Mouse (Mus musculus) liver, postnatal 0 days (tissue): ENCODE results near the gene Memo1. TPM values are rescaled to one million over a fixed set of nuclear protein-coding genes. Genes with fewer than 3 reads are reported as not detected.

Experiments
- ATAC-seq: fragments of 200-750 bp; cut with Nextera tagmentation; 2 replicates; pipeline ENCODE4 v1.8.0; 2017; ENCODE audit warnings: mild to moderate bottlenecking, moderate library complexity
- DNase-seq: peaks from one replicate; pipeline ENCODE4 v3.0.0-alpha.2; 2016
- H3K27ac ChIP-seq: fragments of 300-500 bp; sonication (generic); 2 replicates; pipeline ENCODE4 v1.5.1; 2014; ENCODE audit warnings: antibody characterized with exemption, moderate library complexity, mild to moderate bottlenecking, low read depth
- H3K27me3 ChIP-seq: fragments of 300-500 bp; sonication (generic); 2 replicates; pipeline ENCODE4 v1.6.1; 2014; ENCODE audit warnings: low read length, control low read depth, mixed read lengths; ENCODE audit not compliant: insufficient read depth
- H3K36me3 ChIP-seq: fragments of 300-500 bp; sonication (generic); replicated peaks from 2 replicates; pipeline ENCODE4 v1.6.1; 2014; ENCODE audit warnings: mild to moderate bottlenecking, control low read depth, low read length, moderate library complexity, mixed read lengths; ENCODE audit not compliant: insufficient read depth
- H3K4me1 ChIP-seq: fragments of 300-500 bp; sonication (generic); 2 replicates; pipeline ENCODE4 v1.6.1; 2014; ENCODE audit warnings: antibody characterized with exemption, mild to moderate bottlenecking, control low read depth; ENCODE audit not compliant: insufficient read depth
- H3K4me2 ChIP-seq: fragments of 300-500 bp; sonication (generic); 2 replicates; pipeline ENCODE4 v1.6.1; 2014; ENCODE audit warnings: low read depth, mild to moderate bottlenecking, low read length, moderate library complexity, mixed read lengths
- H3K4me3 ChIP-seq: fragments of 300-500 bp; sonication (generic); 2 replicates; pipeline ENCODE4 v1.5.1; 2014; ENCODE audit warnings: low read depth, low read length
- H3K9ac ChIP-seq: fragments of 300-500 bp; sonication (generic); replicated peaks from 2 replicates; pipeline ENCODE4 v1.6.1; 2014; ENCODE audit warnings: mild to moderate bottlenecking, moderate library complexity
- H3K9me3 ChIP-seq: fragments of 300-500 bp; sonication (generic); 2 replicates; pipeline ENCODE4 v1.6.1; 2016; ENCODE audit warnings: mild to moderate bottlenecking, control low read depth, low read length, mixed read lengths
- CTCF ChIP-seq: sonication (generic); IDR thresholded peaks from 2 replicates; pipeline ENCODE4 v1.5.1; 2016; ENCODE audit warnings: antibody characterized with exemption, low read depth
- EP300 ChIP-seq: IDR thresholded peaks from 2 replicates; pipeline ENCODE4 v1.6.1; 2016; ENCODE audit warnings: antibody characterized with exemption, low read depth, mild to moderate bottlenecking
- WGBS: fragments of 180-500 bp; shearing (Covaris S2); extraction: QIAGEN DNeasy Blood & Tissue Kit; methylation state at CpG from one replicate; pipeline ENCODE4 v1.1.7; 2014; ENCODE audit not compliant: insufficient replicate concordance; 5-methylcytosine and 5-hydroxymethylcytosine counted together
- polyA plus RNA-seq: library from polyadenylated mRNA; unstranded; fragments of >200 nt; fragmentation: Nextera tagmentation; extraction: Ambion mirVana; gene quantifications from 2 replicates; pipeline ENCODE4 v1.2.1, GENCODE M21; 2015

The Memo1 gene
- polyA plus RNA-seq, 1 experiment from 2014 or later, result 67.9 TPM

DNA sequence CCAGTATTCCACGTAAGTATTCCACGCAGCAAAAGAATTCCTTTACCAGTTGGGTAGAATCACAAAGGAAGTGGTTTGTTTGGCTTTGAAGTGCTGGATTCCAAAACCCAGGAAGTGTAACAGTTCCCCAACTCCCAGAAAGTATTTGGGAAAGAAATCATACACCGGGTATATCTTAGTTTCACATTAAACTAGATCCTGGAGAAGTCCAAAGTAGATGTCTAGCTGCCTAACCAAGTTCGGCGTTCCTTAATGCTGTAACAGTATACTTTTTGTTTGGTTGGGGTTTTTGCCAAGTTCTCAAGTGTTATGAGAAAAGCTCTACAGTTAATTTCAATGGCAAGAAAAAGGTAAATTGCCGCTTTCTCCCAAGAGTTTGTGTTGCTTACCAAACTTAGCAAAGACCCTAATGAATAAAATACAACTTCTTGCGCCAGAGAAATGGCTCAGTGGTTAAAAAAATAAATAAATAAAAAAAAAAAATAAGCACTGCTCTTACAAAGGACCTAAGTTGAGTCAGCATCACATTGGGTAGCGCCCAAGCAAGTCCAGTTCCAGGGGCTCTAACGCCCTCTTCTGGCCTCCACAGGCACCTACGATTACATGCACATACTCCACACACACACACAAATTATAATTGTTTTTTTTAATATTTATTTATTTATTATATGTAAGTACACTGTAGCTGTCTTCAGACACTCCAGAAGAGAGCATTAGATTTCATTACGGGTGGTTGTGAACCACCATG is 929 bp upstream of the Memo1 start:
- no peak for TF ChIP-seq EP300
- peak; percentile 63 for TF ChIP-seq CTCF
- H3K36me3 ChIP-seq, result peaks cover 10% of the 10 kb centered on the region
- H3K4me2 ChIP-seq, result peak overlapping the region; percentile 96
- WGBS, result 45% methylated on average over 11 of the region's 11 CpGs
- no peaks in the 10 kb centered on the region for H3K9me3 ChIP-seq
- no peak for ATAC-seq
- peak overlapping the region; percentile 96 for H3K9ac ChIP-seq
- H3K27me3 ChIP-seq, result no peaks in the 10 kb centered on the region
- peak overlapping the region; percentile 99 for H3K27ac ChIP-seq
- H3K4me3 ChIP-seq, result peak overlapping the region; percentile 97
- DNase-seq, result peak; percentile 47
- H3K4me1 ChIP-seq, result peaks cover 15% of the 10 kb centered on the region

DNA sequence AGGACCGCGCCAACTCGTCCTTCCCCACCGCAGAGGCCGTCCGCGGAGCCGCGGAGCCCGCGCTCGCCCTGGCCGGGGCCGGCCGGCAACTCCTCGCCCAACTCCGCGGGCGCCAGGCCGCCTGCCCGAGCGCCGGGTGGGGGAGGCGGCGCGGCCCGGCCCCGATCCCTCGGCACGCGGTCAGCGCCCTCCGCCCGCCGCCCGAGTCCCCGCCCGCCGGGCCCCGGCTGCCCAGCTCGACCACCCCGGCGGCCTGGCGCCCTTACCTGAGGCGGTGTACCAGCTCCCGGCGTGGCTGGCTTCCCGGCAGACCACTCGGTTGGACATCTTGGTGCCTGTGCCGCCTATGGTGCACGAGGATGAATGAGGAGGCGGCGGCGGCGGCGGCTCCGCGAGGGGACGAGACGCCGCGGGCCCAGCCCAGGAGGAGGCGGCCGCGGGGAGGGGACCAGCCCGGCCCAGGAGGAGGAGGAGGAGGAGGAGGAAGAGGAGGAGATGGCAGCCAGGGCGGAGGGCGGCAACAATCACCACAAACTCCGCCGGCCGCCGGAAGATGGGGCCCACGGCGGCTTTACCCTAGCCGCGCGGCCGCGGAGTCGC is 795 bp downstream of the Memo1 start:
- peak overlapping the region; percentile 95 for H3K4me2 ChIP-seq
- 2% methylated on average over 32 of the region's 80 CpGs for WGBS
- no peaks in the 10 kb centered on the region for H3K9me3 ChIP-seq
- peak; percentile 87 for ATAC-seq
- peaks cover 6% of the 10 kb centered on the region for H3K36me3 ChIP-seq
- no peaks in the 10 kb centered on the region for H3K27me3 ChIP-seq
- DNase-seq, result peak; percentile 92
- peak overlapping the region; percentile 96 for H3K9ac ChIP-seq
- H3K4me1 ChIP-seq, result peaks cover 27% of the 10 kb centered on the region
- H3K27ac ChIP-seq, result peak overlapping the region; percentile 99
- TF ChIP-seq CTCF, result no peak
- TF ChIP-seq EP300, result no peak
- peak overlapping the region; percentile 97 for H3K4me3 ChIP-seq

DNA sequence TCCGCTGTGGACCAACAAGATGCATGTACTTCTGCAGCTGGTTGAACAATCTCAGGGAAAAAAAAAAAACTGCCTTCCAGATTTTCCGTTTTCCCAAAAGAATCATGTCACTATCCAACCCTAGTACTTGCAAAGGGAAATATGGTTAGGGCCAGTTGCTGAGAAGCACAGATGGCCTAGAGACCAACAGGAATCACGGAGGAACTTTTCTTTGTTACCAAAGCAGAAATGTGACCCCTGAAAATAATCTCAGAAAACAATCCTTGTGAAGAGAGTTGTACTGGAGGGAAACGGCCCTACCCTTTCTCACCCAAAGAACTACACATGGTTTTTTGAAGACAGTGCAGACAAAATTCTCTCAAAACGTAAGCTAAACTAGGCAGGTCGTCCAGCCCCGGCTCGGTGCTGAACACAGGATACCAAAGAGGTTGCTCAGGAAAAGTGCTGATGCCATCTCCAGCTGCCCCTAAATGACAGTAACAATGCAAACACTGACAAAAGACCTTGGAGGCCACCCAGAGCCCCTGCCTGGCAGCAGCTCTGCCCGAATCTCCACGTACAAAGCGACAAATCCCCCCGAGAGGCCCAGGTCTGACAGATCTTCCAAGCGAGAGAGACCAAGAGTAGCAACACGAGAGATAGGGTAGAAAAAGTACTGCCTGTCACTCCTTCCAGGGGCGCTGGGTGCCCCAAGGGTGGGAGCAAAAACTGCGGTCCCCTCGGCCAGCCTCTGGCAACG is 1.5 kb downstream of the Memo1 start:
- Histone ChIP-seq H3K9me3 (no peaks in the 10 kb centered on the region), H3K4me1 (peaks cover 27% of the 10 kb centered on the region)
- no peak for ATAC-seq

DNA sequence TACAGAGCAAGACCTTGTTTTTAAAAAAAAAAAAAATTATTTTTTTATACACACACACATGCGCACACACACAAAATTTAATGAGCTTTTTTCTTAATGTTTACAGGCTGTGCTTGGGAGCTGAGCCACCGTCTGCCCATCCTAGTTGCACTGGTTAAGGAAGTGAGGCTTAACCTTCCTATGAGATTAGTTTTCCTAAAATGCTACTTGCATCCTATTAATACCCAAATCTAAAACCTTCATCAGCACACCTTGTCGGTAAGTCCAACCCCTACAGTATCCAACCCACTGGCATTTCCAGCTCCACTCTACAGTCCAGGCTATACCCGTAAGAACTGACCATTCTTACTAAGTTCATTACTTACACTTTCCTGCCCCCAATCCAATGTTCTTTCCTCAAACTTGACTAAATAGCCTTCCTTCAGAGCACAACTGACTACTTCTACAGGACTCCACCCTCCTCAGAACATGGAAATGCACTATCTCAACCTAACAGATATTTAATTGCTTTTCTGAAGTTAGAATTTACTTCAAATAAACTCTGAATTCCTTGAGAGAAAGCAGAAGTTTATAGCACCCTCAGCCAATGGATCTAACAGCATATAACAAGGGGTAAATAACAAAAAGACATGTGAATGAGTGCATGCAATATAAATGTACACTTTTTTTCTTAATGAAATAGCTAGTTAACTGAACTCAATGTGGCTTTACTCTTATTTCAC is 3.5 kb downstream of the Memo1 start:
- DNase-seq (no peak), ATAC-seq (no peak)
- Histone ChIP-seq H3K36me3 (peaks cover 12% of the 10 kb centered on the region), H3K4me1 (peaks cover 27% of the 10 kb centered on the region), H3K4me2 (peak overlapping the region; percentile 95), H3K27me3 (no peaks in the 10 kb centered on the region), H3K9ac (peak overlapping the region; percentile 41), H3K9me3 (no peaks in the 10 kb centered on the region), H3K27ac (peak overlapping the region; percentile 52; the same call in 1 of the 2 replicates), H3K4me3 (peak overlapping the region; percentile 97)
- TF ChIP-seq CTCF (no peak), EP300 (peak; percentile 39; the same call in 1 of the 2 replicates)
- 53% methylated on average over 4 of the region's 4 CpGs for WGBS

More for the DNA sequence above, 1.5 kb downstream of the Memo1 start:
- peak overlapping the region; percentile 96 for H3K9ac ChIP-seq
- no peak for DNase-seq
- peaks cover 6% of the 10 kb centered on the region for H3K36me3 ChIP-seq
- WGBS, result 1% methylated on average over 17 of the region's 18 CpGs
- H3K27ac ChIP-seq, result peak overlapping the region; percentile 99
- peak overlapping the region; percentile 97 for H3K4me3 ChIP-seq
- TF ChIP-seq EP300 (no peak), CTCF (no peak)
- H3K4me2 ChIP-seq, result peak overlapping the region; percentile 95
- no peaks in the 10 kb centered on the region for H3K27me3 ChIP-seq

DNA sequence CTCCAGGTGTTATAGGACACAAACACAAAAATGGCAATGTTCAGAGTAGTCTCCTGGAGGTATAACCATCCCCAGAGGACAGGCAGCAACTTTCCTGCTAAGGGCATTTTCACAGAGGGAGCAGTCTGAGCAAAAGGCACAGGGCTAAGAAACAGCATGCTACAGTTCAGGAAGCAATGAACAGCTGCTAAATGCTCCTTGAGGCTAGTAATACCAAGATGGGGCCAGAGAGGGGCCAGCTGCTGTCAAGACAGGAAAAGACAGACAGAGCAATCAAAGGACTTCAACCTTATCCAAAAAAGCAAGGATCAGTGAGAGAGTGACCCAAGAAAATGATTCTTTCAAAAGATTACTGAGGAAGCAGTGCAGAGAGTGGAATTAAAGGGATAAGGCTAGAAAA is 4.5 kb downstream of the Memo1 start:
- H3K27me3 ChIP-seq, result no peaks in the 10 kb centered on the region
- H3K9ac ChIP-seq, result no peak overlapping the region; the same call in 1 of the 2 replicates
- no peak for ATAC-seq
- peaks cover 27% of the 10 kb centered on the region for H3K4me1 ChIP-seq
- peak overlapping the region; percentile 11 for H3K4me3 ChIP-seq
- no peaks in the 10 kb centered on the region for H3K9me3 ChIP-seq
- peaks cover 12% of the 10 kb centered on the region for H3K36me3 ChIP-seq
- no peak for DNase-seq
- peak overlapping the region; percentile 37; the same call in 1 of the 2 replicates for H3K27ac ChIP-seq
- no peak for TF ChIP-seq CTCF
- no peak for TF ChIP-seq EP300
- H3K4me2 ChIP-seq, result peak overlapping the region; percentile 95

DNA sequence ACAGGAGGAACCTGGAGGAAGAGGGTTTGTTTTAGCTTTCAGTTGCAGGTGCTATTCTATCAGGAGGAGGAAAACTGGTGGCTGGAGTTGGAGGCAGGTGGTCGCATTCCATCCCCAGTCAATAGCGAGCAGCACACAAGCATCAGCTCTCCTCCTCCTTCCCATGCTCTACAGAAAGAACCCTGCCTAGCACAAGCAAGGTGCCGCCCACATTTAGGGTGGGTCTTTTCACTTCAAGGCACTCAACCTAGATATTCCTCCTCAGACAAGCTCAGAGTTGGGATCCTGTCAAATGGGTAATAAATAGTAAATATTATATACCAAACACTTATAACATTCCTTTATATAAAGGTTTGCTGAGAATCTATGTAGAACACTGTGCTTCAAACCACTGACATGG is 5.1 kb downstream of the Memo1 start:
- WGBS, result 50% methylated on average over 3 of the region's 3 CpGs

More for the DNA sequence above, 5.1 kb downstream of the Memo1 start:
- no peak for TF ChIP-seq EP300
- TF ChIP-seq CTCF, result no peak
- H3K36me3 ChIP-seq, result peaks cover 12% of the 10 kb centered on the region
- peak overlapping the region; percentile 37; the same call in 1 of the 2 replicates for H3K27ac ChIP-seq
- H3K4me2 ChIP-seq, result peak overlapping the region; percentile 95
- peaks cover 28% of the 10 kb centered on the region for H3K4me1 ChIP-seq
- peak overlapping the region; percentile 26 for H3K4me3 ChIP-seq
- no peak for ATAC-seq
- H3K27me3 ChIP-seq, result no peaks in the 10 kb centered on the region
- no peaks in the 10 kb centered on the region for H3K9me3 ChIP-seq
- no peak for DNase-seq
- no peak overlapping the region for H3K9ac ChIP-seq
